Mouse (Mus musculus): Measurements from ENCODE around the gene Zdhhc4. TPM values are rescaled to one million over a fixed set of nuclear protein-coding genes. Genes with fewer than 3 reads are reported as not detected.

Zdhhc4 gene
- 10 to 100 TPM; 35.6 to 37.3 TPM for total RNA-seq (2021)

- DNase-seq, result peak; percentile 93
Measured at GRCm38 (mm10) chr5:143328690-143329495, at the start of gene Zdhhc4. Gene Zdhhc4 (minus strand): TSS chr5:143329256.

- no peak for DNase-seq
Measured at GRCm38 (mm10) chr5:143376156-143376555, 47.1 kb upstream of the Zdhhc4 start.

- DNase-seq, result peak; percentile 81
Measured at GRCm38 (mm10) chr5:143375242-143375641, 46.2 kb upstream of the Zdhhc4 start.

GRCm38 (mm10) chr5:143372818-143373217, 43.8 kb upstream of the Zdhhc4 start:
- DNase-seq, result no peak

GRCm38 (mm10) chr5:143371146-143371510, 42.1 kb upstream of the Zdhhc4 start:
- DNase-seq, result no peak

- DNase-seq, result no peak
Measured at GRCm38 (mm10) chr5:143370416-143371145, 41.5 kb upstream of the Zdhhc4 start.

- DNase-seq, result peak; percentile 25
Measured at GRCm38 (mm10) chr5:143369611-143370255, 40.7 kb upstream of the Zdhhc4 start.

GRCm38 (mm10) chr5:143367931-143368330, 38.9 kb upstream of the Zdhhc4 start:
- DNase-seq, result no peak

- DNase-seq, result peak; percentile 49
Measured at GRCm38 (mm10) chr5:143363678-143364615, 34.9 kb upstream of the Zdhhc4 start.

- no peak for DNase-seq
Measured at GRCm38 (mm10) chr5:143361428-143361827, 32.4 kb upstream of the Zdhhc4 start.

- DNase-seq, result no peak
Measured at GRCm38 (mm10) chr5:143360000-143360399, 30.9 kb upstream of the Zdhhc4 start.

- no peak for DNase-seq
Measured at GRCm38 (mm10) chr5:143359263-143359662, 30.2 kb upstream of the Zdhhc4 start.

GRCm38 (mm10) chr5:143357564-143357963, 28.5 kb upstream of the Zdhhc4 start:
- DNase-seq, result no peak

GRCm38 (mm10) chr5:143356686-143357388, 27.8 kb upstream of the Zdhhc4 start, which contains the start of gene Grid2ip:
Gene Grid2ip (plus strand): TSS chr5:143357338.
- no peak for DNase-seq

GRCm38 (mm10) chr5:143356017-143356416, 27.0 kb upstream of the Zdhhc4 start:
- DNase-seq, result no peak

GRCm38 (mm10) chr5:143346367-143346766, 17.3 kb upstream of the Zdhhc4 start:
- DNase-seq, result no peak

GRCm38 (mm10) chr5:143339603-143340002, 10.5 kb upstream of the Zdhhc4 start:
- DNase-seq, result no peak

- no peak for DNase-seq
Measured at GRCm38 (mm10) chr5:143336559-143336958, 7.5 kb upstream of the Zdhhc4 start.

- no peak for DNase-seq
Measured at GRCm38 (mm10) chr5:143335089-143335460, 6.0 kb upstream of the Zdhhc4 start.

GRCm38 (mm10) chr5:143334418-143335088, 5.5 kb upstream of the Zdhhc4 start:
- DNase-seq, result no peak

- peak; percentile 87 for DNase-seq
Measured at GRCm38 (mm10) chr5:143333872-143334271, 4.8 kb upstream of the Zdhhc4 start.
